Mouse (Mus musculus) megakaryocyte-erythroid progenitor cell, adult 5-6 weeks (primary cell): ENCODE data around the gene Dtx3. TPM values are rescaled to one million over a fixed set of nuclear protein-coding genes. Genes with fewer than 3 reads are reported as not detected.
"Not testable (repeated sequence)": the region's sequence is repeated elsewhere in the genome, so short reads cannot be mapped to it uniquely, and the experiment has no call there.

Experiments used
- ATAC-seq: replicated peaks from 2 replicates; pipeline ENCODE4 v1.8.0; 2016; ENCODE audit warnings: mild to moderate bottlenecking, inconsistent platforms; ENCODE audit not compliant: severe bottlenecking, poor library complexity, low FRiP score, low TSS enrichment
- total RNA-seq, 2 experiments: library from RNA; stranded (forward) in 1 of 2; stranded (reverse) in 1 of 2; fragments of 200-1000, 215-1000 nt in 1 of 2; fragments of >200 nt in 1 of 2; fragmentation: Nextera tagmentation in 1 of 2; gene quantifications; 2 replicates each; pipeline ENCODE4 v1.2.3; 2014 to 2017

Gene Dtx3
- total RNA-seq, 2 experiments from 2014 or later: 28.5 to 160 TPM

- no peak for ATAC-seq
Observed at GRCm38 (mm10) chr10:127209928-127210570, 14.5 kb upstream of the Dtx3 start.

- no peak for ATAC-seq
Observed at GRCm38 (mm10) chr10:127208921-127209320, 13.4 kb upstream of the Dtx3 start.

- peak; percentile 92 for ATAC-seq
Observed at GRCm38 (mm10) chr10:127205373-127205772, 9.8 kb upstream of the Dtx3 start.

- ATAC-seq: peak; percentile 42
Observed at GRCm38 (mm10) chr10:127204589-127204988, 9.1 kb upstream of the Dtx3 start.

GRCm38 (mm10) chr10:127203106-127203505 is 7.6 kb upstream of the Dtx3 start:
- ATAC-seq: peak; percentile 57

- ATAC-seq: no peak
Observed at GRCm38 (mm10) chr10:127200279-127200678, 4.8 kb upstream of the Dtx3 start.

DNA sequence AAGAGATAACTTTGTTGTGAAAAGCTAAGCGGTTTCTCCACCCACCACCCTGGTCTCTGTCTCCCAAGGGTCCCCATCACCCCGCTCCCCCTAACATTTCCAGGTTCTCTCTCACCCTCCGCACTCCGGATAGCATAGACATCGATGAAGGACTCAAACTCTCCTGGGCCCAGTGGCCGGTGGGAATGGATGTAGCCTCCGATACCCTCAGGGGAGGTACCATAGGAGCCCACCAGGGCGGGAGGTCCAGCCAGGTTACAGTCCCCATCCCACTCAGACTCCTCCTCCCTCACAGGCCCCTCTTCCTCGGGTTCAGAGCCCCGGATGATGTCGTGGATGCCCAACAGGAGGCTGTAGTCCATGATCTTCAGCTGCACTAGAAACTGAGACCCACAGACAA is 3.9 kb upstream of the Dtx3 start:
- ATAC-seq: no peak

DNA sequence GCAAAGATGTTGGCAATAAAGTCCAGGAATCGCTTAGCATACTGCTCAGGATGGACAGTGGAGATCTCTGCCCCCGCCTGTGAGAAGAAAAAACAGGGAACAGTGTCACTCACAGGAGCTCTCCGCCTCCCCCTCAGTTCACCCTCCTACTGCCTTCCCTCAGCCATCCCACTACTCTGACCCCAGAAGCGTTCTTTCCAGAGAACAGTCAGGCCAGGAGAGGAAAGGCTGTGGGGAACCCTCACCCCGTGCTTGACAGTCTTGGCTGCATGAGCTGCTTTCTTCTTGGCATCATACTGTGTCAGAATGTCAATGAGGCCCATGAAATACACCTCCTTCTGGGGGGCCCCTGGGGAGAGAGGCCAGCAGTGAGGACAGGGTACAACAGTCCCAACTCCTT is 3.5 kb upstream of the Dtx3 start:
- ATAC-seq: no peak

GRCm38 (mm10) chr10:127198492-127198891 is 3.0 kb upstream of the Dtx3 start:
- ATAC-seq: no peak

- no peak for ATAC-seq
Observed at GRCm38 (mm10) chr10:127197505-127198110, 2.1 kb upstream of the Dtx3 start.

- ATAC-seq: no peak
Observed at GRCm38 (mm10) chr10:127197104-127197503, 1.6 kb upstream of the Dtx3 start.

GRCm38 (mm10) chr10:127196392-127196791 is 864 bp upstream of the Dtx3 start:
- ATAC-seq: no peak

- no peak for ATAC-seq
Observed at GRCm38 (mm10) chr10:127194428-127195327, 850 bp downstream of the Dtx3 start.

GRCm38 (mm10) chr10:127193011-127193410 is 2.5 kb downstream of the Dtx3 start:
- no peak for ATAC-seq

DNA sequence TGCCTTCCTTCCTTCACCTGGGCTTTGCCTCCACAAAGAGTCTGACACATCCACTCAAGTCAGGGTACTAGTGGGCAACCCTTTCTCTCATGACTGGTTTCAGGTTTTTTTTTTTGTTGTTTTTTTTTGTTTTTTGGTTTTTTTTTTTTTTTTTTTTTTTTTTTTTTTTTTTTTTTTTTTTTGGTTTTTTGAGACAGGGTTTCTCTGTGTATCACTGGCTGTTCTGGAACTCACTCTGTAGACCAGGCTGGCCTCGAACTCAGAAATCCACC is 3.5 kb downstream of the Dtx3 start:
- not testable (repeated sequence) for ATAC-seq

GRCm38 (mm10) chr10:127191191-127192056 is 4.1 kb downstream of the Dtx3 start:
- ATAC-seq: no peak

DNA sequence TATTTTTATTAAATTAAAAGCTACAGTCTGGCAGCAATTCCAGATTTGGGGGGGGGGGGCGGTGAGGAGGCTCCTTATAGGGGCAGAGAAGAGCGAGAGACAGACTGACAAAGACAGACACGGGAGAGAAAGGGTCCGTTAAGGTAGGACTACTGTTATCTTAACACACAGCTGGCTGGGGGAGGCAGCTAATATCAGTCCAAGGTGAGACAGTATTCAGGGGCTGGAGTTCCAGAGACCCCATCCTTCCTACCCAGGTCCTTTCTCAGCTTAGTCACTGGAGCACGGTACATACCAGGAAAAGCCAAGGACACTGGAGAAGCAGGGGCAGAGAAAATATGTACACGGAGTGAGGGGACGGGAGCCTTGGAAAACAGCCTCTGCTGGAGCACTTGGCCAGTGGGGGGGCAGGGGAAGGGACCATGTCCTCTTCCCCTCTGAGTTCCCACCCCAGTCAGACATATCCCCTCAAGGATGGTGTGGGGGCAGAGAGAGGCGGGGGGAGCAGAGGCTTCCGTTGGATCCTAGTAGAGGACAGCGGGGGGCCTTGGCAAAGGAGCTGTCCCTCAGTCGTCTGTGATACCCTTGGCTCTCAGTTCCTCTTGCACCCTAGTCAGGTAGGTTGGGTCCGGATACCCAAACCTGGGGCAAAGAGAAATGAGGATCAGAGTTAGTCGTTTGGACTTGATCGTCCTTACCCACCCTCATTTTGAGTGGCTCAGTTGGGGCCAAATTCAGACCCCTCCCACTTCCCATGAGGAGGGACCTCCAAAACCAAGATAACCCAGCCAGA is 4.9 kb downstream of the Dtx3 start:
- ATAC-seq: no peak

DNA sequence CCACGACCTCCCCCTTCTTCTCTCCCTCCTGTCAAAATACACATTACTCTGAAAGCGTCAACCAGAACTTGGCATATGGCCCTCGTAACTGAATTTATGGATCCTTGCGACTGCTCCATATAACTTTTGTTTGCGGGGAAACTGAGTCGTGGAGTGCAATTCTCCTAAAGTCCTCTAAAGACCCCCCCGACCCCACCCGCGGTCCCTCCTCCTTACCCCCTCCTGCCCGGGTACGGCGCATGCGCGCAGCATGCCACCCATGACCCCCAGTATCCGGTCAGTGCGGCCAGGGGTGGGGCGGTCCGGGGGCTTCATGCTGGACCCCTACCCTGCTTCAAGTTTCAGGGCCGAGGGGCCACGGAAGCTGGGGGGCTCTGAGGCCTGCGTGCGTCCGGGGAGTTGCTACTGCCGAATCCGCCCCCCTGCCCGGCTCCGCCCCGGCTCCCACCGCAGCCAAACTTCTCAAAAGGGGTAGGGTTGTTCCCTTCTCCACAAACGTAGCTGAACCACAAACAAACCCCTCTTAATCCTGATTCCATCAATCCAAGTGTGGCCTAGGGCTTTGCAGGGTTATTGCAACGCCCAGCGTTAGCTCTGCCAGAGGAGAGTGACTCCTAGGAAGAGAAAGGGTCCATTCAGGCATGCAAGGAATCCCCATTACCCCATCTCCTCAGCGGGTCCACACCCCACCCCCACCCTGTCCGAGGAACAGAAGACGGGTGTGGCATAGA is 5.7 kb downstream of the Dtx3 start, which contains the start of gene Arhgef25:
Arhgef25 (minus strand) TSS at position 433 of the 731 bp plus-strand sequence.
- peak; percentile 11 for ATAC-seq
